Mouse (Mus musculus): ENCODE data around the gene Rabep2.
"Not testable (repeated sequence)": the region's sequence is repeated elsewhere in the genome, so short reads cannot be mapped to it uniquely, and the experiment has no call there.

Gene Rabep2

GRCm38 (mm10) chr7:126428631-126429502 lies at the start of gene Rabep2:
TSS of gene Rabep2 (plus strand) at chr7:126428759.
- DNase-seq (ENCODE audit: low spot score), result peak; percentile 99

- DNase-seq (ENCODE audit: low spot score), result no peak
Measured at GRCm38 (mm10) chr7:126383565-126383964, 45.0 kb upstream of the Rabep2 start.

- DNase-seq (ENCODE audit: low spot score), result no peak
Measured at GRCm38 (mm10) chr7:126388185-126388584, 40.4 kb upstream of the Rabep2 start.

GRCm38 (mm10) chr7:126392086-126392884 lies 36.3 kb upstream of the Rabep2 start:
- DNase-seq (ENCODE audit: low spot score), result not testable (repeated sequence)

GRCm38 (mm10) chr7:126396298-126397119 lies 32.0 kb upstream of the Rabep2 start, which contains the start of gene Nfatc2ip:
TSS of gene Nfatc2ip (minus strand) at chr7:126396737.
- DNase-seq (ENCODE audit: low spot score), result peak; percentile 92

- no peak for DNase-seq (ENCODE audit: low spot score)
Measured at GRCm38 (mm10) chr7:126397221-126397620, 31.3 kb upstream of the Rabep2 start.

GRCm38 (mm10) chr7:126397822-126398221 lies 30.7 kb upstream of the Rabep2 start:
- no peak for DNase-seq (ENCODE audit: low spot score)

- peak; percentile 88 for DNase-seq (ENCODE audit: low spot score)
Measured at GRCm38 (mm10) chr7:126399548-126399947, 29.0 kb upstream of the Rabep2 start.

- DNase-seq (ENCODE audit: low spot score), result not testable (repeated sequence)
Measured at GRCm38 (mm10) chr7:126402518-126402917, 26.0 kb upstream of the Rabep2 start.

- no peak for DNase-seq (ENCODE audit: low spot score)
Measured at GRCm38 (mm10) chr7:126408686-126409085, 19.9 kb upstream of the Rabep2 start.

- DNase-seq (ENCODE audit: low spot score), result no peak
Measured at GRCm38 (mm10) chr7:126411061-126411460, 17.5 kb upstream of the Rabep2 start.

GRCm38 (mm10) chr7:126414725-126415124 lies 13.8 kb upstream of the Rabep2 start, which contains the start of gene Cd19:
TSS of gene Cd19 (minus strand) at chr7:126414889.
- DNase-seq (ENCODE audit: low spot score), result no peak

- no peak for DNase-seq (ENCODE audit: low spot score)
Measured at GRCm38 (mm10) chr7:126416615-126417014, 11.9 kb upstream of the Rabep2 start.

GRCm38 (mm10) chr7:126417045-126417444 lies 11.5 kb upstream of the Rabep2 start:
- DNase-seq (ENCODE audit: low spot score), result no peak

- no peak for DNase-seq (ENCODE audit: low spot score)
Measured at GRCm38 (mm10) chr7:126417606-126418005, 11.0 kb upstream of the Rabep2 start.

GRCm38 (mm10) chr7:126418496-126418895 lies 10.1 kb upstream of the Rabep2 start:
- DNase-seq (ENCODE audit: low spot score), result no peak

- DNase-seq (ENCODE audit: low spot score), result no peak
Measured at GRCm38 (mm10) chr7:126421756-126422155, 6.8 kb upstream of the Rabep2 start.

- no peak for DNase-seq (ENCODE audit: low spot score)
Measured at GRCm38 (mm10) chr7:126424161-126424560, 4.4 kb upstream of the Rabep2 start.

- DNase-seq (ENCODE audit: low spot score), result no peak
Measured at GRCm38 (mm10) chr7:126427323-126427860, 1.2 kb upstream of the Rabep2 start.

- DNase-seq (ENCODE audit: low spot score), result no peak
Measured at GRCm38 (mm10) chr7:126428154-126428553, 405 bp upstream of the Rabep2 start.

GRCm38 (mm10) chr7:126429503-126429898 lies 942 bp downstream of the Rabep2 start:
- no peak for DNase-seq (ENCODE audit: low spot score)

GRCm38 (mm10) chr7:126430167-126430566 lies 1.6 kb downstream of the Rabep2 start:
- DNase-seq (ENCODE audit: low spot score), result no peak
